Mouse (Mus musculus) liver, embryonic 14.5 days (tissue): ENCODE data around the gene Fam76a. TPM values are rescaled to one million over a fixed set of nuclear protein-coding genes. Genes with fewer than 3 reads are reported as not detected.
A peak's percentile ranks its signal among the peaks of the same experiment; 100 is the strongest.

Source experiments
- ATAC-seq: fragments of 200-750 bp; cut with Nextera tagmentation; 2 replicates; pipeline ENCODE4 v1.8.0; 2017; ENCODE audit warnings: moderate number of reproducible peaks, mild to moderate bottlenecking, moderate library complexity; ENCODE audit not compliant: insufficient read depth
- DNase-seq, 3 experiments: peaks; one replicate each; pipeline ENCODE4 v3.0.0-alpha.2; 2012 to 2013; ENCODE audit warnings: low read depth in 3 of 3, low spot score in 3 of 3
- H3K27ac ChIP-seq: fragments of 300-500 bp; sonication (generic); 2 replicates; pipeline ENCODE4 v1.5.1; 2014; ENCODE audit warnings: moderate library complexity, mild to moderate bottlenecking, control low read depth, inconsistent platforms
- H3K27me3 ChIP-seq: fragments of 300-500 bp; sonication (generic); 2 replicates; pipeline ENCODE4 v1.6.1; 2014; ENCODE audit warnings: mild to moderate bottlenecking, low read length, moderate library complexity; ENCODE audit not compliant: control insufficient read depth, insufficient read depth
- H3K36me3 ChIP-seq: fragments of 300-500 bp; sonication (generic); replicated peaks from 2 replicates; pipeline ENCODE4 v1.6.1; 2014; ENCODE audit warnings: low read depth; ENCODE audit not compliant: control insufficient read depth, insufficient read depth
- H3K4me1 ChIP-seq, 2 experiments: fragments of 200-500 bp in 1 of 2; fragments of 300-500 bp in 1 of 2; sonication (generic) in 1 of 2; replicated peaks; 2 replicates each; pipeline ENCODE4 v1.6.1; 2012 to 2014; ENCODE audit warnings: antibody characterized with exemption in 1 of 2, inconsistent platforms in 1 of 2, low read length in 1 of 2; ENCODE audit not compliant: control insufficient read depth in 2 of 2, insufficient read depth in 2 of 2
- H3K4me2 ChIP-seq: fragments of 300-500 bp; sonication (generic); 2 replicates; pipeline ENCODE4 v1.6.1; 2014; ENCODE audit warnings: low read depth, mild to moderate bottlenecking, control low read depth, moderate library complexity
- H3K4me3 ChIP-seq, 2 experiments: fragments of 200-500 bp in 1 of 2; fragments of 300-500 bp in 1 of 2; sonication (generic) in 1 of 2; 2 replicates each; pipeline ENCODE4 v1.5.1; 2012 to 2014; ENCODE audit warnings: low read depth in 2 of 2, low read length in 2 of 2, mild to moderate bottlenecking in 2 of 2, control low read depth in 1 of 2, inconsistent platforms in 1 of 2, moderate library complexity in 1 of 2; ENCODE audit not compliant: insufficient read depth in 1 of 2
- H3K9ac ChIP-seq: fragments of 300-500 bp; sonication (generic); replicated peaks from 2 replicates; pipeline ENCODE4 v1.6.1; 2014; ENCODE audit warnings: mild to moderate bottlenecking, control low read depth, moderate library complexity
- H3K9me3 ChIP-seq: fragments of 300-500 bp; sonication (generic); 2 replicates; pipeline ENCODE4 v1.6.1; 2016; ENCODE audit warnings: low read length, mixed read lengths; ENCODE audit not compliant: control insufficient read depth
- CTCF ChIP-seq: IDR thresholded peaks from 2 replicates; pipeline ENCODE4 v1.5.1; 2016; ENCODE audit warnings: antibody characterized with exemption, low read depth, control low read depth
- EP300 ChIP-seq: IDR thresholded peaks from 2 replicates; pipeline ENCODE4 v1.6.1; 2016; ENCODE audit warnings: antibody characterized with exemption, low read depth
- WGBS: fragments of 180-500 bp; shearing (Covaris S2); extraction: QIAGEN DNeasy Blood & Tissue Kit; methylation state at CpG from one replicate; pipeline ENCODE4 v1.1.7; 2014; ENCODE audit not compliant: insufficient replicate concordance; 5-methylcytosine and 5-hydroxymethylcytosine counted together
- polyA plus RNA-seq, 2 experiments: library from polyadenylated mRNA; depleted of rRNA in 1 of 2; stranded (reverse) in 1 of 2; unstranded in 1 of 2; fragments of >200 nt; fragmentation: Nextera tagmentation in 1 of 2; extraction: Ambion mirVana in 1 of 2; gene quantifications; 2 replicates each; pipeline versions ENCODE4 v1.2.1 to v1.2.3; 2012 to 2014

Gene Fam76a
- polyA plus RNA-seq, 2 experiments: 7.4 to 24.8 TPM

- Histone ChIP-seq H3K9ac (no peak overlapping the region), H3K4me3 (no peak overlapping the region), H3K9me3 (no peaks in the 10 kb centered on the region), H3K27ac (no peak overlapping the region), H3K4me1 (peaks cover 0 to 22% of the 10 kb centered on the region in 2 experiments; a peak in 2 of 4 replicates), H3K4me2 (no peak overlapping the region), H3K27me3 (no peaks in the 10 kb centered on the region; the same call in 1 of the 2 replicates), H3K36me3 (no peaks in the 10 kb centered on the region)
- ATAC-seq (no peak), DNase-seq (no peak)
- TF ChIP-seq CTCF (no peak), EP300 (no peak)
- 65% methylated on average over 4 of the region's 4 CpGs for WGBS
These were observed 22.4 kb upstream of the Fam76a start for GRCm38 (mm10) chr4:132944776-132945175.

- Histone ChIP-seq H3K4me1 (peaks cover 0 to 24% of the 10 kb centered on the region in 2 experiments; a peak in 2 of 4 replicates), H3K9ac (no peak overlapping the region), H3K27me3 (no peaks in the 10 kb centered on the region; the same call in 1 of the 2 replicates), H3K4me3 (no peak overlapping the region), H3K27ac (no peak overlapping the region), H3K9me3 (no peaks in the 10 kb centered on the region), H3K4me2 (no peak overlapping the region), H3K36me3 (no peaks in the 10 kb centered on the region)
- 25% methylated on average over 12 of the region's 12 CpGs for WGBS
- DNase-seq (no peak), ATAC-seq (no peak)
- no peak for TF ChIP-seq EP300
These were observed 21.7 kb upstream of the Fam76a start for GRCm38 (mm10) chr4:132944106-132944505.

- TF ChIP-seq EP300: no peak
- no peak for TF ChIP-seq CTCF
- H3K36me3 ChIP-seq: no peaks in the 10 kb centered on the region
- DNase-seq (no peak), ATAC-seq (no peak)
- H3K4me2 ChIP-seq: no peak overlapping the region
- no peak overlapping the region for H3K27ac ChIP-seq
- 60% methylated on average over 8 of the region's 8 CpGs for WGBS
- H3K4me3 ChIP-seq: no peak overlapping the region
- no peak overlapping the region for H3K9ac ChIP-seq
- no peaks in the 10 kb centered on the region; the same call in 1 of the 2 replicates for H3K27me3 ChIP-seq
- H3K4me1 ChIP-seq: peaks cover 0 to 24% of the 10 kb centered on the region in 2 experiments; a peak in 2 of 4 replicates
- H3K9me3 ChIP-seq: no peaks in the 10 kb centered on the region
These were observed 20.7 kb upstream of the Fam76a start for GRCm38 (mm10) chr4:132943088-132943487.

GRCm38 (mm10) chr4:132941012-132941729, 18.8 kb upstream of the Fam76a start:
- no peaks in the 10 kb centered on the region for H3K9me3 ChIP-seq
- peaks cover 0 to 14% of the 10 kb centered on the region in 2 experiments; a peak in 2 of 4 replicates for H3K4me1 ChIP-seq
- H3K9ac ChIP-seq: no peak overlapping the region
- no peaks in the 10 kb centered on the region for H3K36me3 ChIP-seq
- TF ChIP-seq CTCF: no peak
- TF ChIP-seq EP300: no peak
- H3K4me2 ChIP-seq: no peak overlapping the region
- no peak overlapping the region for H3K4me3 ChIP-seq
- 50% methylated on average over 23 of the region's 23 CpGs for WGBS
- no peak overlapping the region for H3K27ac ChIP-seq
- ATAC-seq: no peak
- DNase-seq: no peak
- no peaks in the 10 kb centered on the region; the same call in 1 of the 2 replicates for H3K27me3 ChIP-seq

DNA sequence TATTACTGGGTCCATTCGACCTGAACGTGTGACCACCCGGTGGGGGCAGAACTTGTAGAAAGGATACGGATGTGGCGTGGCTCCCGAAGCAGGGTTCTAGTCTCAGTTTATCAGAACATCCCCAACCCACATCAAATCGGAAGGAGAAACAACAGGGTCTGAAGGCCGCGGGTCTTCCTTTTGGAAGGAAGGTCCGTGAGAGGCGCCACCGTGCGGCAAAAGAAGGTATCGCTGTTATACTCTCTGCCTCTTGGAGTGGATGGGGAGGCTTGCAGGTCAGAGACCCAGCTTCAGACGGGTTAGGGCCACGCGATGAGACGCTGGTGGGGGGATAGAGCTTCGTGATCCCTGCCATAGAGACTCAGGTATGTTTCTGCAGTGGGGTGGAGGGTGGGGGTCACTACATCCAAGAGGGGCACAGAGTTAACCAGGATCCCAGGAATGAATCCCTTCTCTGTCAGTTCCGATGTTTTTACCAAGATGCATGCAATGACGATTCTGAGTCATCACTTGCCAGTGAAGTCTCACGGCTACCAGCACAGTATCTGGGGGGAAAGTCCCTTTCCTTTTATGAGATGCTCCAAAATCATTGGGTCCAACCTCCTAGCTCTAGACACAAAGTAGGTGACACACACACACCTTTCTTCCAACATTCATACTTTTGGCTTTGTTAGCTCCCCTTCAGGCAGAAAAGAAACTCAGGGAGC, 17.2 kb upstream of the Fam76a start:
- no peak overlapping the region for H3K4me3 ChIP-seq
- ATAC-seq (no peak), DNase-seq (peak in 1 of 3 experiments; percentile 26)
- H3K9ac ChIP-seq: no peak overlapping the region
- peaks cover 0 to 6% of the 10 kb centered on the region in 2 experiments; a peak in 1 of 4 replicates for H3K4me1 ChIP-seq
- H3K27me3 ChIP-seq: no peaks in the 10 kb centered on the region; the same call in 1 of the 2 replicates
- H3K27ac ChIP-seq: no peak overlapping the region
- H3K9me3 ChIP-seq: no peaks in the 10 kb centered on the region
- H3K4me2 ChIP-seq: no peak overlapping the region
- TF ChIP-seq EP300 (no peak), CTCF (peak; percentile 88)
- no peaks in the 10 kb centered on the region for H3K36me3 ChIP-seq
- 17% methylated on average over 22 of the region's 22 CpGs for WGBS
